Mouse (Mus musculus) megakaryocyte, adult 5-6 weeks (primary cell): ENCODE measurements around the gene Lcn6. TPM values are rescaled to one million over a fixed set of nuclear protein-coding genes. Genes with fewer than 3 reads are reported as not detected.
"Not testable (repeated sequence)": the region's sequence is repeated elsewhere in the genome, so short reads cannot be mapped to it uniquely, and the experiment has no call there.

Source experiments
- ATAC-seq: 2 replicates; pipeline ENCODE4 v1.8.0; 2016; ENCODE audit warnings: mild to moderate bottlenecking, inconsistent platforms; ENCODE audit not compliant: poor library complexity, severe bottlenecking
- total RNA-seq, 2 experiments: library from RNA; stranded (forward) in 1 of 2; stranded (reverse) in 1 of 2; fragments of 153-499, 151-499 nt in 1 of 2; fragments of 221-1000, 200-1000 nt in 1 of 2; gene quantifications; 2 replicates each; pipeline versions ENCODE4 v1.2.3 to v1.2.4; 2015 to 2017

Lcn6 gene
- total RNA-seq (2015), result not detected in 2 replicates
- not detected in 2 replicates for total RNA-seq (2017)

GRCm38 (mm10) chr2:25676486-25676885, at the start of gene Lcn6:
Gene Lcn6, plus strand, starts transcription at chr2:25676786.
- no peak for ATAC-seq

DNA sequence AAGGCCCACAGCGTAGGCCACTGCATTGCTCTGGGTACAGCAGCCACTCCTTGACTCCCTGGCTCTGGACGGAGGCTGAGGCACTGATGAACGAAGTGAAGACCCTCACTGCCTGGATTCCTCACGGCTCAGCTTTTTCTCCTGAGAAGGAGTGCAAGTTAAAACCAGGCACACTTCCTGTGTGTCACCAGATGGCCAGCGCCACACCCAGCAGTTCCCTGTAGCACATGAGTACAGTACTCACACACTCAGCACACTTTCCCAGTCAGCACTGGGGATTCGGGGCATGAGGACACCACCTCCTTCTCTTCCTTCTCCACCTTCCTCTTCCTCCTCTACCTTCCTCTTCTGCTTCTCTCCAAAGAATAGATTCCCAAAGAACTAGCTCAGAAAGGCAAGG, 48.8 kb upstream of the Lcn6 start, which contains the start of gene Fcna:
Fcna (minus strand) TSS at position 220 of the 400 bp plus-strand sequence.
- ATAC-seq, result no peak

- no peak for ATAC-seq
These were observed 47.8 kb upstream of the Lcn6 start for GRCm38 (mm10) chr2:25628738-25629137.

- ATAC-seq, result no peak
These were observed 43.0 kb upstream of the Lcn6 start for GRCm38 (mm10) chr2:25633616-25634015.

DNA sequence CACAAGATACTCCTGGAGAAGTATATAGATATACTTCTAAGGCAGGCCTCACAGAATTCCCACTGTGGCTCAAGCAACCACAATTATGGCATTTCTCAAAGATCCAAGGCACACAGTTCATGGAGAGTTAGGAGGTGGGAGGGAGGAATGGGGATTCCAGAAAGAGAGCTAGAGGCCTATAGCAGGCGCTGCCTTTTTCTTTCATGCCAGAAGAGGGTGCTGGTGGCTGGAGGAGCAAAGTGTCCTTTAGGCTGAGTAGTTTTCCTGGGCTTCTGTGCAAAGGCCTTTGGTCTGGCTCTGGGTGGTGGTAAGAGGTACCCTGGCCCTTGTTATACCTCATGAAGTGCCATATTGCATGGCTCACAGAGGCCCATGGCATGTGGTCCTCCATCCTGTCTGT, 42.5 kb upstream of the Lcn6 start:
- no peak for ATAC-seq

DNA sequence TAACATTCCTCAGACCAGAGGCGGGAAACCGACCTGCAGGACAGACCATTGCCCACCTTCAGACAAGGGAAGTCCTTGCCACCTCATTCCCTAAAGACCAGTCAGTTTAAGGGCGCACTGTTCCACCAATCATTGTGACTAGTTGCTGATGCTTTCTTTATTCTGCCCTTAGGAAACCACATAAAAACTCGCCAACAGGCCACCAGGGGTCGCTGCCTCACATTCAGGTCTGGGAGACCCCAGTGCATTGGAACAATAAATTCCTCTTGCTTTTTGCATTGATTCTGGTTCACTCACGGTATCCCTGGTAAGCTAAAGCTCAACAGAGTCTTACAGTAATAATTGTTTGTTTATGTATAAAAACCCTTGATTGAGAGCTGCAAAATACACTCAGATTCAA, 36.7 kb upstream of the Lcn6 start:
- no peak for ATAC-seq

DNA sequence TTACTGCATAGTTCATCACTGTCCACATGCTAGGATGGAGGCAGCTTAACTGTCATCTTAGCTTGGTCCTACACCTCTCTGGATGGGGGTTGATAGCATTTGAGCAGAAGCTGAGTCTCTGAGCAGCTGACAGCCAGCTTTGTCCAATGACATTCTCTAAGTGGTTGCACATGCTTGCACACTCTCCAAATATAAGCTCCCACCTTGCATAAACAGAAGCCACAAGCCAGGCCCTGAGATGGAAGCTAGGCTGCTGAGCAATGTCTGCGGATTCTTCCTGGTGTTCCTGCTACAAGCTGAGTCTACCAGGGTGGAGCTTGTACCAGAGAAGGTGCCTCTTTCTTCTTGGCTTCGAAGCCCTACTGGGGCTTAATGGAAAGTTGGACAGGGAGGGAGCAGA, 23.7 kb upstream of the Lcn6 start, which contains the start of gene Lcn8:
Lcn8 (plus strand) TSS at position 219 of the 400 bp plus-strand sequence.
- ATAC-seq, result no peak

GRCm38 (mm10) chr2:25654502-25654901, 22.1 kb upstream of the Lcn6 start:
- ATAC-seq, result no peak

GRCm38 (mm10) chr2:25656691-25657090, 19.9 kb upstream of the Lcn6 start:
- no peak for ATAC-seq

- ATAC-seq, result no peak
These were observed 19.3 kb upstream of the Lcn6 start for GRCm38 (mm10) chr2:25657246-25657645.

- no peak for ATAC-seq
These were observed 18.9 kb upstream of the Lcn6 start, which contains the start of gene Lcn5 for GRCm38 (mm10) chr2:25657652-25658051. Gene Lcn5, plus strand, starts transcription at chr2:25657952.

GRCm38 (mm10) chr2:25660279-25660678, 16.3 kb upstream of the Lcn6 start:
- no peak for ATAC-seq

GRCm38 (mm10) chr2:25661245-25661970, 15.2 kb upstream of the Lcn6 start:
- no peak for ATAC-seq

- no peak for ATAC-seq
These were observed 13.1 kb upstream of the Lcn6 start for GRCm38 (mm10) chr2:25663511-25663910.

GRCm38 (mm10) chr2:25664125-25664524, 12.5 kb upstream of the Lcn6 start:
- ATAC-seq, result no peak

DNA sequence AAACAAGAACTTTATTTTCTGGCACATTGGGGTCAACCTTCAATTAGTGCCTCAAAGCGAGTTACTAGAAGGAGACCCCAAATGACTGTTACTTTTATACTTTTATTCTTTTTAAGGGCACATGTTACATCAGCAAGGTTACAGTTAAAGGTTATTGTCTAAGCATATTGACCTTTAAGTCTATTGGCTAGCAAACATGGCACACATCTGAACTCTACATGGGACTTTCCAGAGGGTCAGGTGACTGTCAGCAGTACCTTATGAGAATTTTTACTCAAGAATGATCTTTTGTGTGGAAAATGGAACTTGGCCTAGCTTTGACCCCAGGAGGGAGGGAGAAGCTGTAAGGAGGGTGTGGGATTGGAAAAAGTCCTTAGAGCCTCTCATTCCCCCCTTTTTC, 10.1 kb upstream of the Lcn6 start:
- ATAC-seq, result no peak

- ATAC-seq, result no peak
These were observed 3.0 kb downstream of the Lcn6 start for GRCm38 (mm10) chr2:25679559-25679958.

DNA sequence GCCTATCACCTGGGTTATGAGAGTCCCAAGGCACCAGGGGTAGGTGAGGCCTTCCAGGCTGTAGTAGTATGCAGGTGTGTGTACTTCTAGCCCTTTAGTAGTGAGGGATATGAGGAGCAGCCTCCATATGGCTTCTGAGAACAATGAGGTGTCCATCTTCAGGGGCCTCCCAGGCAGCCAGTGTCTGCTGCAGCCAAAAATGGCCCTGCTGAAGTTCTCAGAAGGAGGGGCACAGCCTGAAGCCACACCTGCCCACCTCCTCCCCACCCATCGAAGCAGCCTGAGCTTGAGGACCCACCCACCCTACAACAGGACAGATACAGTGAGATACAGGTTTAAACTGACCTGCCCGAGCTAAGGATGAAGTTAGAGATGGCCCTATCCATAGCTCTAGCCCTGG, 5.8 kb downstream of the Lcn6 start, which contains the start of gene Lcn10:
Lcn10 (plus strand) TSS at position 301 of the 400 bp plus-strand sequence.
- ATAC-seq, result no peak

GRCm38 (mm10) chr2:25686941-25687340, 10.4 kb downstream of the Lcn6 start:
- no peak for ATAC-seq

DNA sequence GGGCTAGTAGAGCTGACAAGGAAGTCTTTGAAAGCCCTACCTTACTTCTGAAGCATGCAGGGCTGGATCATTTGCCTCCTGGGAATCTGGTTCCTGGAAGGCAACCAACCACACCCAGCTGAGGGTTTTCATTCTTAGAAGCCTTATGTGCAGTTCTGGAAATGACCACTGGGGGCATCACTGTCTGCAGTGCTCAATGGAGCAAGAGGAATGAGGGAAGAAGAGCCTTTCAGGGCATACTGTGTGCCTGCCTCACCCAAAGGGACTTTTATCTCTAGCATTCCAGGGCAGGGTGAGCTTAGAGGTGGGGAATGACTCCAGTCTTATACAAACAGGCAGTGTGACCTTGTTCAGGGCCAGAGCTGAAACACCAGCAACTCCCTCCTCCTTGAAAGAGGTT, 18.0 kb downstream of the Lcn6 start:
- peak; percentile 51; the same call in 1 of the 2 replicates for ATAC-seq

DNA sequence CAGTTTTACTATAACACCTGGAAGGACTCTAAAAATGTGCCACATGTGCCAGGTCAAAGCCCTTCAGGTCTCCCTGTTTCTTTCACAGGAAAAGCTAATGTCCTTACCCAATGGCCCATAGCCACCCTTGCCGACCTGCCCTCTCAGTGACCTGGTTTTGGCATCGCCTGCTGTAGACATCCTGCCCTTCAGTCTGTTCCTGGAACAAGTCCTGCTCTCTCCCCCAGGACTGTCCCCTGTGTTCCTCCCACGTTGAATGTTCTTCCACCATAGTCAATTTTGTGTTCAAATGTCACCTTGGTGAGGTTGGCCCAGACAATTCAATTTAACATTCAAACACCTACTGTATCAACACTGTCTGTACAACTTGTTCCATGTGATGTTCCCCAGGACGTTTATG, 20.4 kb downstream of the Lcn6 start:
- ATAC-seq, result no peak

- ATAC-seq, result no peak
These were observed 22.1 kb downstream of the Lcn6 start for GRCm38 (mm10) chr2:25698696-25699095.

DNA sequence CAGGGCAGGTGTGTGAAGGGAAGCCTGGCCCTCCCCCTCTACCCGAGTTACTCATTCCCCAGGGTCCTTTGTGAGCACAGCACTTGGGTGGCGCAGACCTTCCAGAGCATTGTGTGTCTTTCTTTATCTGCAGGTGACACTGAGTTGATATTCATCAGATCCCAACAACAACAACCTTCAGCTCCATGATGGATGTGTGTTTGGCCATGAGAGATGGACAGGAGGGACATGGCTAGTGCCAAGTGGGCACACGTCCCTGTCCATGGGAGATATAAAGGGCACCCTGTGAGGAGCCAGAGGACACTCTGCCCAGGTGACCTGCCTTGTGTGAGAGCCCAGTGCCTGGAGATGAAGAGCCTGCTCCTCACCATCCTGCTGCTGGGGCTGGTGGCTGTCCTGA, 23.2 kb downstream of the Lcn6 start, which contains the start of gene Obp2a:
Obp2a (plus strand) TSS at position 301 of the 400 bp plus-strand sequence.
- ATAC-seq, result not testable (repeated sequence)
